Mouse (Mus musculus): ENCODE measurements at regions not wholly inside any gene's neighbourhood (a gene's known extent, or its start where the extent isn't known, plus 50 kb on each side); places are given as distances from the start of the nearest gene placed in this dataset.

GRCm38 (mm10) chr9:79216432-79216831 lies 502.2 kb downstream of the Col12a1 start:
- TF ChIP-seq CTCF (IDR thresholded peaks at IDR 0.05; ENCODE audit: low read depth) (no peak), EP300 (optimal IDR thresholded peaks at IDR 0.05) (no peak)

All from stomach, postnatal 0 days (tissue).